Mouse (Mus musculus): ENCODE results near the gene Pold4. TPM values are rescaled to one million over a fixed set of nuclear protein-coding genes. Genes with fewer than 3 reads are reported as not detected.

Gene Pold4
- polyA plus RNA-seq, 1 experiment from 2014 or later: 21.3 TPM

- Histone ChIP-seq H3K9me3 (ENCODE audit: control insufficient read depth, low read length) (no peaks in the 10 kb centered on the region), H3K4me3 (ENCODE audit: low read length) (peak overlapping the region; percentile 74), H3K4me2 (ENCODE audit: low read length) (peak overlapping the region; percentile 85), H3K27ac (ENCODE audit: low read depth, low read length) (peak overlapping the region; percentile 55; the same call in 1 of the 2 replicates), H3K9ac (ENCODE audit: low read depth, low read length) (peak overlapping the region; percentile 75), H3K36me3 (ENCODE audit: control insufficient read depth, insufficient read depth, low read length) (no peaks in the 10 kb centered on the region), H3K4me1 (ENCODE audit: control insufficient read depth, insufficient read depth, low read depth, low read length) (peaks cover 5% of the 10 kb centered on the region), H3K27me3 (replicated peaks; ENCODE audit: control insufficient read depth, insufficient read depth, low read length) (no peaks in the 10 kb centered on the region)
- ATAC-seq: peak; percentile 94
- WGBS: under 1% methylated on average over 41 of the region's 41 CpGs
Observed at GRCm38 (mm10) chr19:4257216-4257896, 25.7 kb downstream of the Pold4 start.

GRCm38 (mm10) chr19:4257897-4258252 is 26.2 kb downstream of the Pold4 start:
- no peaks in the 10 kb centered on the region for H3K9me3 ChIP-seq (ENCODE audit: control insufficient read depth, low read length)
- peaks cover 5% of the 10 kb centered on the region for H3K4me1 ChIP-seq (ENCODE audit: control insufficient read depth, insufficient read depth, low read depth, low read length)
- H3K27ac ChIP-seq (ENCODE audit: low read depth, low read length): no peak overlapping the region
- no peaks in the 10 kb centered on the region for H3K36me3 ChIP-seq (ENCODE audit: control insufficient read depth, insufficient read depth, low read length)
- ATAC-seq: no peak; the same call in 1 of the 2 replicates
- H3K4me2 ChIP-seq (ENCODE audit: low read length): peak overlapping the region; percentile 85
- H3K4me3 ChIP-seq (ENCODE audit: low read length): peak overlapping the region; percentile 74
- H3K27me3 ChIP-seq (replicated peaks; ENCODE audit: control insufficient read depth, insufficient read depth, low read length): no peaks in the 10 kb centered on the region
- H3K9ac ChIP-seq (ENCODE audit: low read depth, low read length): peak overlapping the region; percentile 69
- 18% methylated on average over 12 of the region's 12 CpGs for WGBS

- no peak for ATAC-seq
- H3K9me3 ChIP-seq (ENCODE audit: control insufficient read depth, low read length): no peaks in the 10 kb centered on the region
- H3K27me3 ChIP-seq (replicated peaks; ENCODE audit: control insufficient read depth, insufficient read depth, low read length): no peaks in the 10 kb centered on the region
- WGBS: 55% methylated on average over 8 of the region's 8 CpGs
- no peaks in the 10 kb centered on the region for H3K36me3 ChIP-seq (ENCODE audit: control insufficient read depth, insufficient read depth, low read length)
- H3K4me3 ChIP-seq (ENCODE audit: low read length): no peak overlapping the region
- H3K9ac ChIP-seq (ENCODE audit: low read depth, low read length): no peak overlapping the region
- H3K4me1 ChIP-seq (ENCODE audit: control insufficient read depth, insufficient read depth, low read depth, low read length): peaks cover 5% of the 10 kb centered on the region
- H3K27ac ChIP-seq (ENCODE audit: low read depth, low read length): no peak overlapping the region
- H3K4me2 ChIP-seq (ENCODE audit: low read length): no peak overlapping the region
Observed at GRCm38 (mm10) chr19:4261038-4261698, 29.5 kb downstream of the Pold4 start.

- no peaks in the 10 kb centered on the region for H3K36me3 ChIP-seq (ENCODE audit: control insufficient read depth, insufficient read depth, low read length)
- ATAC-seq: no peak
- 84% methylated on average over 6 of the region's 6 CpGs for WGBS
- no peaks in the 10 kb centered on the region for H3K9me3 ChIP-seq (ENCODE audit: control insufficient read depth, low read length)
- no peak overlapping the region for H3K4me2 ChIP-seq (ENCODE audit: low read length)
- H3K27ac ChIP-seq (ENCODE audit: low read depth, low read length): no peak overlapping the region
- H3K4me1 ChIP-seq (ENCODE audit: control insufficient read depth, insufficient read depth, low read depth, low read length): peaks cover 4% of the 10 kb centered on the region
- H3K9ac ChIP-seq (ENCODE audit: low read depth, low read length): no peak overlapping the region
- no peak overlapping the region for H3K4me3 ChIP-seq (ENCODE audit: low read length)
- H3K27me3 ChIP-seq (replicated peaks; ENCODE audit: control insufficient read depth, insufficient read depth, low read length): no peaks in the 10 kb centered on the region
Observed at GRCm38 (mm10) chr19:4262756-4263155, 31.1 kb downstream of the Pold4 start.

- no peak overlapping the region for H3K4me3 ChIP-seq (ENCODE audit: low read length)
- no peak overlapping the region for H3K27ac ChIP-seq (ENCODE audit: low read depth, low read length)
- WGBS: 69% methylated on average over 14 of the region's 14 CpGs
- no peak overlapping the region for H3K4me2 ChIP-seq (ENCODE audit: low read length)
- ATAC-seq: 0 out of 2 replicates have a peak, but pooled peaks have one; percentile 5
- H3K4me1 ChIP-seq (ENCODE audit: control insufficient read depth, insufficient read depth, low read depth, low read length): peaks cover 4% of the 10 kb centered on the region; the same call in 1 of the 2 replicates
- no peaks in the 10 kb centered on the region for H3K9me3 ChIP-seq (ENCODE audit: control insufficient read depth, low read length)
- H3K36me3 ChIP-seq (ENCODE audit: control insufficient read depth, insufficient read depth, low read length): no peaks in the 10 kb centered on the region
- H3K9ac ChIP-seq (ENCODE audit: low read depth, low read length): no peak overlapping the region
- H3K27me3 ChIP-seq (replicated peaks; ENCODE audit: control insufficient read depth, insufficient read depth, low read length): no peaks in the 10 kb centered on the region
Observed at GRCm38 (mm10) chr19:4263702-4264101, 32.0 kb downstream of the Pold4 start.

- 92% methylated on average over 6 of the region's 6 CpGs for WGBS
- Histone ChIP-seq H3K4me2 (ENCODE audit: low read length) (no peak overlapping the region), H3K36me3 (ENCODE audit: control insufficient read depth, insufficient read depth, low read length) (no peaks in the 10 kb centered on the region), H3K4me1 (ENCODE audit: control insufficient read depth, insufficient read depth, low read depth, low read length) (peaks cover 10% of the 10 kb centered on the region), H3K9ac (ENCODE audit: low read depth, low read length) (no peak overlapping the region), H3K27me3 (replicated peaks; ENCODE audit: control insufficient read depth, insufficient read depth, low read length) (no peaks in the 10 kb centered on the region), H3K4me3 (ENCODE audit: low read length) (no peak overlapping the region), H3K27ac (ENCODE audit: low read depth, low read length) (no peak overlapping the region), H3K9me3 (ENCODE audit: control insufficient read depth, low read length) (no peaks in the 10 kb centered on the region)
- no peak for ATAC-seq
Observed at GRCm38 (mm10) chr19:4264171-4264780, 32.6 kb downstream of the Pold4 start.

GRCm38 (mm10) chr19:4265956-4266355 is 34.3 kb downstream of the Pold4 start:
- WGBS: 73% methylated on average over 4 of the region's 4 CpGs
- Histone ChIP-seq H3K27ac (ENCODE audit: low read depth, low read length) (no peak overlapping the region), H3K9ac (ENCODE audit: low read depth, low read length) (no peak overlapping the region), H3K4me1 (ENCODE audit: control insufficient read depth, insufficient read depth, low read depth, low read length) (peaks cover 10% of the 10 kb centered on the region), H3K36me3 (ENCODE audit: control insufficient read depth, insufficient read depth, low read length) (peaks cover 3% of the 10 kb centered on the region; the same call in 1 of the 2 replicates), H3K4me2 (ENCODE audit: low read length) (no peak overlapping the region), H3K9me3 (ENCODE audit: control insufficient read depth, low read length) (no peaks in the 10 kb centered on the region), H3K4me3 (ENCODE audit: low read length) (no peak overlapping the region), H3K27me3 (replicated peaks; ENCODE audit: control insufficient read depth, insufficient read depth, low read length) (peaks cover 4% of the 10 kb centered on the region; the same call in 1 of the 2 replicates)
- ATAC-seq: no peak

- Histone ChIP-seq H3K9me3 (ENCODE audit: control insufficient read depth, low read length) (no peaks in the 10 kb centered on the region), H3K9ac (ENCODE audit: low read depth, low read length) (peak within 1 kb of the TSS; percentile 64), H3K27me3 (replicated peaks; ENCODE audit: control insufficient read depth, insufficient read depth, low read length) (peaks cover 5% of the 10 kb centered on the region; the same call in 1 of the 2 replicates), H3K36me3 (ENCODE audit: control insufficient read depth, insufficient read depth, low read length) (peaks cover 3% of the 10 kb centered on the region), H3K27ac (ENCODE audit: low read depth, low read length) (no peak within 1 kb of the TSS), H3K4me2 (ENCODE audit: low read length) (peak within 1 kb of the TSS; percentile 61), H3K4me1 (ENCODE audit: control insufficient read depth, insufficient read depth, low read depth, low read length) (peaks cover 10% of the 10 kb centered on the region), H3K4me3 (ENCODE audit: low read length) (peak within 1 kb of the TSS; percentile 41)
- 7% methylated on average over 43 of the region's 46 CpGs for WGBS
- ATAC-seq: peak; percentile 80
Observed at GRCm38 (mm10) chr19:4268566-4269361, 37.1 kb downstream of the Pold4 start, which contains the start of gene Ssh3. Gene Ssh3 (minus strand): TSS chr19:4269180.

Data from hindbrain, embryonic 16.5 days (tissue).